Mouse (Mus musculus): ENCODE measurements around the gene Erbin. TPM values are rescaled to one million over a fixed set of nuclear protein-coding genes. Genes with fewer than 3 reads are reported as not detected.

The Erbin gene
- polyA plus RNA-seq, 1 experiment from 2014 or later, result 5.4 TPM

Other genes starting within 250 kb of the Erbin start
- gene Srek1, start 145.9 kb downstream of the Erbin start, polyA plus RNA-seq (2015; fragmentation: Nextera tagmentation; extraction: Ambion mirVana), result 53.8 and 61.1 TPM in 2 replicates
- gene Nln, start 189.1 kb upstream of the Erbin start, polyA plus RNA-seq (2015; fragmentation: Nextera tagmentation; extraction: Ambion mirVana), result 66.4 and 68.3 TPM in 2 replicates
- gene Sgtb, start 189.2 kb upstream of the Erbin start, polyA plus RNA-seq (2015; fragmentation: Nextera tagmentation; extraction: Ambion mirVana), result 32.5 and 34.0 TPM in 2 replicates

Measured in hindbrain, embryonic 16.5 days (tissue).